Mouse (Mus musculus) stomach, embryonic 16.5 days (tissue): Measurements from ENCODE around the gene Lmna. TPM values are rescaled to one million over a fixed set of nuclear protein-coding genes. Genes with fewer than 3 reads are reported as not detected.

ENCODE experiments used
- ATAC-seq: fragments of 200-750 bp; cut with Nextera tagmentation; 2 replicates; pipeline ENCODE4 v1.8.0; 2017; ENCODE audit warnings: moderate number of reproducible peaks, moderate TSS enrichment; ENCODE audit not compliant: insufficient read depth, low FRiP score
- H3K27ac ChIP-seq: fragments of 300-500 bp; sonication (generic); 2 replicates; pipeline ENCODE4 v1.5.1; 2014; ENCODE audit warnings: low read length
- H3K27me3 ChIP-seq: fragments of 300-500 bp; sonication (generic); 2 replicates; pipeline ENCODE4 v1.6.1; 2014; ENCODE audit warnings: low read length, control low read depth, mixed read lengths; ENCODE audit not compliant: control insufficient read depth, insufficient read depth
- H3K36me3 ChIP-seq: fragments of 300-500 bp; sonication (generic); 2 replicates; pipeline ENCODE4 v1.6.1; 2014; ENCODE audit warnings: low read length; ENCODE audit not compliant: control insufficient read depth, insufficient read depth
- H3K4me1 ChIP-seq: fragments of 300-500 bp; sonication (generic); 2 replicates; pipeline ENCODE4 v1.6.1; 2014; ENCODE audit warnings: low read length, control low read depth, mixed read lengths; ENCODE audit not compliant: control insufficient read depth, insufficient read depth
- H3K4me2 ChIP-seq: fragments of 300-500 bp; sonication (generic); 2 replicates; pipeline ENCODE4 v1.6.1; 2014; ENCODE audit warnings: low read depth, low read length, mixed read lengths
- H3K4me3 ChIP-seq: fragments of 300-500 bp; sonication (generic); replicated peaks from 2 replicates; pipeline ENCODE4 v1.5.1; 2014; ENCODE audit warnings: mild to moderate bottlenecking, low read length
- H3K9ac ChIP-seq: fragments of 300-500 bp; sonication (generic); 2 replicates; pipeline ENCODE4 v1.6.1; 2014; ENCODE audit warnings: low read length
- H3K9me3 ChIP-seq: fragments of 300-500 bp; sonication (generic); replicated peaks from 2 replicates; pipeline ENCODE4 v1.6.1; 2016; ENCODE audit warnings: low read length, control low read depth; ENCODE audit not compliant: control insufficient read depth
- WGBS: fragments of 180-500 bp; shearing (Covaris S2); extraction: QIAGEN DNeasy Blood & Tissue Kit; methylation state at CpG from one replicate; pipeline ENCODE4 v1.1.7; 2014; 5-methylcytosine and 5-hydroxymethylcytosine counted together
- polyA plus RNA-seq: library from polyadenylated mRNA; unstranded; fragments of >200 nt; fragmentation: Nextera tagmentation; extraction: Ambion mirVana; gene quantifications from 2 replicates; pipeline ENCODE4 v1.2.1, GENCODE M21; 2015

Lmna gene
- polyA plus RNA-seq, 1 experiment from 2014 or later = 266 TPM

- WGBS = 69% methylated on average over 5 of the region's 5 CpGs
- Histone ChIP-seq H3K4me1 (peaks cover 26% of the 10 kb centered on the region), H3K36me3 (no peaks in the 10 kb centered on the region), H3K4me3 (no peak overlapping the region), H3K4me2 (no peak overlapping the region), H3K27ac (no peak overlapping the region), H3K9me3 (no peaks in the 10 kb centered on the region), H3K27me3 (no peaks in the 10 kb centered on the region), H3K9ac (no peak overlapping the region)
- ATAC-seq = no peak
Measured at GRCm38 (mm10) chr3:88452246-88452645, 57.5 kb downstream of the Lmna start.

- H3K9me3 ChIP-seq = no peaks in the 10 kb centered on the region
- H3K9ac ChIP-seq = no peak overlapping the region
- H3K27me3 ChIP-seq = no peaks in the 10 kb centered on the region
- no peak for ATAC-seq
- H3K36me3 ChIP-seq = no peaks in the 10 kb centered on the region
- 61% methylated on average over 12 of the region's 12 CpGs for WGBS
- H3K4me1 ChIP-seq = peaks cover 22% of the 10 kb centered on the region
- no peak overlapping the region for H3K27ac ChIP-seq
- no peak overlapping the region for H3K4me3 ChIP-seq
- H3K4me2 ChIP-seq = no peak overlapping the region
Measured at GRCm38 (mm10) chr3:88450379-88451131, 59.2 kb downstream of the Lmna start.

- H3K27ac ChIP-seq = no peak overlapping the region; the same call in 1 of the 2 replicates
- H3K4me1 ChIP-seq = peaks cover 22% of the 10 kb centered on the region
- peak overlapping the region; percentile 33 for H3K4me3 ChIP-seq
Measured at GRCm38 (mm10) chr3:88449395-88450023, 60.2 kb downstream of the Lmna start.

GRCm38 (mm10) chr3:88448443-88448842 lies 61.3 kb downstream of the Lmna start:
- Histone ChIP-seq H3K36me3 (no peaks in the 10 kb centered on the region), H3K4me3 (no peak overlapping the region), H3K4me1 (peaks cover 22% of the 10 kb centered on the region), H3K4me2 (no peak overlapping the region), H3K9me3 (no peaks in the 10 kb centered on the region), H3K9ac (no peak overlapping the region), H3K27ac (peak overlapping the region; percentile 15; the same call in 1 of the 2 replicates), H3K27me3 (no peaks in the 10 kb centered on the region)
- WGBS = 82% methylated on average over 8 of the region's 8 CpGs
- no peak for ATAC-seq

More at GRCm38 (mm10) chr3:88449395-88450023, 60.2 kb downstream of the Lmna start:
- WGBS = 20% methylated on average over 21 of the region's 21 CpGs
- Histone ChIP-seq H3K9me3 (no peaks in the 10 kb centered on the region), H3K9ac (peak overlapping the region; percentile 58), H3K36me3 (no peaks in the 10 kb centered on the region), H3K27me3 (no peaks in the 10 kb centered on the region), H3K4me2 (peak overlapping the region; percentile 46)
- 0 out of 2 replicates have a peak, but pooled peaks have one; percentile 6 for ATAC-seq

- peaks cover 22% of the 10 kb centered on the region for H3K4me1 ChIP-seq
- H3K9me3 ChIP-seq = no peaks in the 10 kb centered on the region
- no peak overlapping the region for H3K9ac ChIP-seq
- peak overlapping the region; percentile 15; the same call in 1 of the 2 replicates for H3K27ac ChIP-seq
- peak; percentile 35; the same call in 1 of the 2 replicates for ATAC-seq
- WGBS = 51% methylated on average over 8 of the region's 8 CpGs
- no peak overlapping the region for H3K4me2 ChIP-seq
- H3K36me3 ChIP-seq = no peaks in the 10 kb centered on the region
- no peaks in the 10 kb centered on the region for H3K27me3 ChIP-seq
- no peak overlapping the region for H3K4me3 ChIP-seq
Measured at GRCm38 (mm10) chr3:88447676-88448183, 62.0 kb downstream of the Lmna start.

GRCm38 (mm10) chr3:88446471-88447123 lies 63.2 kb downstream of the Lmna start:
- Histone ChIP-seq H3K27ac (no peak overlapping the region), H3K4me2 (no peak overlapping the region), H3K36me3 (no peaks in the 10 kb centered on the region), H3K4me3 (no peak overlapping the region), H3K9me3 (no peaks in the 10 kb centered on the region), H3K9ac (no peak overlapping the region), H3K4me1 (peaks cover 22% of the 10 kb centered on the region), H3K27me3 (no peaks in the 10 kb centered on the region)
- WGBS = 54% methylated on average over 8 of the region's 8 CpGs
- no peak for ATAC-seq

- peak; percentile 87 for ATAC-seq
Measured at GRCm38 (mm10) chr3:88442888-88443287, 66.9 kb downstream of the Lmna start.

GRCm38 (mm10) chr3:88442488-88442887 lies 67.3 kb downstream of the Lmna start:
- H3K4me3 ChIP-seq = no peak overlapping the region
- H3K9ac ChIP-seq = no peak overlapping the region
- H3K4me2 ChIP-seq = no peak overlapping the region
- peaks cover 14% of the 10 kb centered on the region for H3K4me1 ChIP-seq
- H3K36me3 ChIP-seq = no peaks in the 10 kb centered on the region
- no peak overlapping the region for H3K27ac ChIP-seq
- peak; percentile 10 for ATAC-seq
- H3K27me3 ChIP-seq = no peaks in the 10 kb centered on the region
- H3K9me3 ChIP-seq = no peaks in the 10 kb centered on the region
- WGBS = 70% methylated on average over 12 of the region's 12 CpGs

More at GRCm38 (mm10) chr3:88442888-88443287, 66.9 kb downstream of the Lmna start:
- Histone ChIP-seq H3K4me3 (no peak overlapping the region), H3K9ac (no peak overlapping the region), H3K27me3 (no peaks in the 10 kb centered on the region), H3K36me3 (no peaks in the 10 kb centered on the region), H3K4me2 (no peak overlapping the region), H3K9me3 (no peaks in the 10 kb centered on the region), H3K27ac (no peak overlapping the region), H3K4me1 (peaks cover 13% of the 10 kb centered on the region)
- 54% methylated on average over 7 of the region's 7 CpGs for WGBS
